Mouse (Mus musculus) olfactory bulb, adult 2 months (tissue): Measurements from ENCODE around the gene Fadd.

Experiments
- CTCF ChIP-seq: fragments of 200-500 bp; IDR thresholded peaks from 2 replicates; pipeline ENCODE4 v1.5.1; 2012; ENCODE audit warnings: low read depth, mild to moderate bottlenecking, low read length, moderate library complexity; ENCODE audit not compliant: insufficient read depth
- POLR2A ChIP-seq: fragments of 200-500 bp; IDR thresholded peaks from 2 replicates; pipeline ENCODE4 v1.6.1; 2012; ENCODE audit warnings: mild to moderate bottlenecking, low read depth, low read length, moderate library complexity; ENCODE audit not compliant: insufficient read depth

- no peak for TF ChIP-seq CTCF
- TF ChIP-seq POLR2A = no peak
These were observed 31.5 kb downstream of the Fadd start for GRCm38 (mm10) chr7:144550811-144551210.
